Mouse (Mus musculus) ZHBTc4 (cell line): ENCODE measurements around the gene Ube4a.

Experiments used
- DNase-seq: peaks from one replicate; pipeline ENCODE4 v3.0.0-alpha.2; 2011; ENCODE audit warnings: low read depth, low spot score

Gene Ube4a

DNA sequence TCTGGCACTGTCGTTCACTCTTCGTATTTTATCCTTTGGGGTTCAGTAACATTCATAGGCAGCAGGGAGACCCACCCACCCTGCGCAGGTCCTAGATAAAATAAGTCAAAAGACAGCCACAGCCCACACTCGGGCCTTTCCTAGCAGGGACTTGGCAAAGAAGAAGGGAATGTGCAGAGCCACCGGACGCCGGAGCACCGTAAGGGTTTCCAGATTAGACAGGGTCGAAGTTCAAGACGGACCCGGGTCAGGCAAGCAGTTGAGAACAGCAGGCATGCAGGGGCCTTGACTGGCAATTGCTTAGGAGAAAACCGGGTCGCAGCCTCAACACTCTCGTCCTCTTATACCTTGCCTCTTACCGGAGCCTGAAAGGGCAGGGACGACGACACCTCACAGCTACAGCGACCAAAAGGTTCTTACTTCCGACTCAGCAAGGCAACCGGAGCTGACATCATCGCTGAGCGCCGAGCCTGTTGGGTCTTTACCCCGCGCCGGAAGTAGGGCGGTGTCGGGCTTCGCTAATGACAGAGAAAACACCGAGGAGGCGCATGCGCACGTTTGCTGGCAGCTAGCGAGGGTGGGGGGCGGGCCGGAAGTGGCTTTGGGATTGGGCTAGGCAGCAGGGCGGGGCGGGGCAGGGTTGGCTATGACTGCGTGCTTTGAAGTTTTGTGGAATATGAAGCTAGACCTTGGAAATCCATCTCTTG is at the start of gene Ube4a:
Gene Ube4a, minus strand, starts transcription at position 475 of the 707 bp plus-strand sequence.
- DNase-seq = peak; percentile 100

DNA sequence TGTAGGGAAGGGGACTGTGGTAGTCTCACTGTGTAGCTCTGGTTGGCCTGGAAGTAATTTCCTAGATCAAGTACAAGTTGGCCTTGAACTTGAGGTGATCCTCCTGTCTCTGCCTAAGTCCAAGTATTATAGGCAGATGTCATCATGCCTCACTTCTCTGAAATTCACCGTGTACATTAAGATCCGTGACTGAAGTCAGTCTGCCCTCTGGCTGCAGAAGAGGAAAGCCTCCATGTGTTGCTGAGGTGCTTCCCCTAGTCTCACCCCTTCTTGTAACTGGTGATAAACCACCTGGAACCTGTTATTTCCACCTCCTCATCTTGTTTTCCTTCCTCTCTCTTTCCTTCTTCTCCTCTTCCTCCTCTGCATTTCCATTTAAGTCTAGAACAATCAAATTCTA is 49.5 kb upstream of the Ube4a start:
- no peak for DNase-seq

DNA sequence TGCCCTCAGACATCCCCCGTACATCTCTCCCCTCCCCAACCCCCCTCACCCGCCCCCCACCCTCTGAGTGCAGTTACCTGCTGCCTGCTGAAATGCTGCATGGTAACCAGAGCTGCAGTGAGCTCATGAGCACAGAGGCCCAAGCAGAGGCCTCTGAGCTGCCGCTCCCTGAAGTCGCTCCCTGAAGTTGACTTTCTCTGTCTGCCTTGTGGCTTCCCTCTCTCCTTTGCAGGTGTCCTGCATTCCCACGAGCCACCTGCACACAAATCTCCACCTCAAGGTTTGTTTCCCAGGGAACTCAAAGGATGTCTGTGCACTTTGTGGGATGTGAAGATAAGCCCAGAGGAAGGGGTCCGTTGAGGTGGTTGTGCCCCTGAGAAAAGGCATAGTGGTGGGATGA is 45.9 kb upstream of the Ube4a start:
- no peak for DNase-seq

DNA sequence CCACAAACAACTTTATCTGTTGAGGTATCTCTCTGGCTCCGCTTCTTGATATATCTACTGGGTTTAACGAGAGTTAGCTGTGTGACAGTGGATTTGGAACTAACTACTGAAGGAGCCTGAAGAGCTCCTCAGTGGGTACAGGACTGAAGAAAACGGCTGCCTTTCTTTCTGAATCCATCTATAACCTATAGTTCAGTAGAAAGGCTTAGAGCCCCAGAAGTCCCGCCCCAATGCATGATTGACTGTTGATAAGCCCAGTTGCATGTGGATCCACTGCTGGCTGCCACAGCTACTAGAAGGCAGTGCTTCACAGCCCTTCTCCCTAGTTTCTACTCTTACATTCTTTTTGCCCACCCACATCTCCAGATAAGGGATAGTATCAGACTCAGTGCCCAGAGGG is 45.1 kb upstream of the Ube4a start:
- no peak for DNase-seq

DNA sequence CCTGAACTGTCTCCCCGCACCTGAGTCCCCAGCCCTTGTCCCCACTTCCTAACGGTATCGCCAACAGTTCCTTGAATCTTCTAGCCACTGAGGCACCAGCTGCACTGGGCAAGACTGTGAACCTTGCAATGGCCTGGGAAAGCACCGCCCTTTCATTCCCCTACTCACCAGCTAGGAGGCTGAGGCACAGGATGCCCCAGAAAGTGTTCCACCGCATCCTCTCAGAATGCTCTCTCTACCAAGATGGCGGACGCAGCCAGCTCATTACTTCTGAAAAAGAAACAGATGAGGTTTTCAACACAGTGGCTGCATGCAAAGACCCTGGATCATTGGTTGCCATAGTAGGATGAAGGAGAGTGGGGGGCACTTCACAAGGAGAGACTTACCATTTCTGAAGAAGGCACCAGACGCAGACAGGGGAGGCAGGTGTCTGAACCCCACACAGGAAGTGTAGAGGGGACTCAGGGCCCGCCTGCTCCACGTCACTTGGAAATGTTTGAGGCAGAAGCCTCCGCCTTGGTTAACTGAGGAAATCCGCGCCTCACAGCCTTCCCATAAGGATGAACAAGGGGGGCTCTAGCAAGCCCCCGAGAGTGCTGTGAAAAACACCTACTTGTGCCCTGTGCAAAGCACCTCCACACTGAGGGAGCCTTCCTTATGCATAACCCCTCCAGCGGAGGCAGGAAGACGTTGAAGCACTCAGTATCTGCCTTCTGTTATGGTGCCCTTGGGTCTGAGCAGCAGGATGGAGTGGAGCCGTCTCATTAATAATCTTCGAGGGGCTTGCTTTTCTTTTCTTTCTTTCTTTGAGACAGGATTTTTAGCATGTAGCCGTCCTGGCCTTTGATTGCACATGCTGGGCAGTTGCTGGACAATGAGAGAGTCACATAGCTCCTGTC is 44.0 kb upstream of the Ube4a start, which contains the start of gene Cd3e:
Gene Cd3e, minus strand, starts transcription at position 448 of the 899 bp plus-strand sequence.
- peak; percentile 38 for DNase-seq

DNA sequence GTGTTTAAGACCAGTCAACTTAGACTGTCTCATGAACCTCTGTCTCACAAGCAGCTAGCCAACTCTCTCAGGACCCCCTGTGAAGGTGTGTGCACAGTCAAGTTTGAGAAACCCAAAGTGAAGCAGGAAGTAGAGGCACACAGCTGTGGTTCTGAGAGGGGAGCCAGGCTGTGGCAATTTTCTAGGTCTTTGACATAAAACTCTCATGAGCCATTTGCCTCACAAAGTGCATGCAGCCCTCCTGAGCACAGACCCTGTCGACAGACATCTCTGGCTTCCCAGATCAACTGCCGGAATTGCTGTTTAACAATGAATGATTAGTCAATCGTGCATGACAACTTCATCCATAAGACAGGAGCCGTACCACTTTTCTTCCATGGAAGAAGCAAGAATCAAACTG is 42.9 kb upstream of the Ube4a start:
- DNase-seq = no peak

DNA sequence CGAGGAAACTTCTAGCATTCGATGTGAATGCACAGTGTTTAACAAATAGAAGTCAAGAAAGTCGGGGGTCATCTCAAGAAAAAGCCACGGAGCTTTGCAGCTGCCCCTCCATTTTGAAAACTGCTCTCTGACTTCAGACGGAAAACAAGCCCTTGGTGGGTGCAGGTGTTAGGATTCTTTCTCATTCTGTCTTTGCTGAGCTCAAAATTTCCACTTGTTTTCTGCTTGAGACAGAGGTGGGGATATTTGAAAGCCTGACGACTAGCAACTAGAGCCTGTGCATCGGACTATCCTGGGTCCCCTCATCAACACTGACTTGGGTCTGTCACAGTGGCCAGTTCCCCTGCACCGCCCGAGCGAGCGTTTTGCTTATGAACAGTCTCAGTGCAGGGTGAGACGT is 42.0 kb upstream of the Ube4a start:
- no peak for DNase-seq

DNA sequence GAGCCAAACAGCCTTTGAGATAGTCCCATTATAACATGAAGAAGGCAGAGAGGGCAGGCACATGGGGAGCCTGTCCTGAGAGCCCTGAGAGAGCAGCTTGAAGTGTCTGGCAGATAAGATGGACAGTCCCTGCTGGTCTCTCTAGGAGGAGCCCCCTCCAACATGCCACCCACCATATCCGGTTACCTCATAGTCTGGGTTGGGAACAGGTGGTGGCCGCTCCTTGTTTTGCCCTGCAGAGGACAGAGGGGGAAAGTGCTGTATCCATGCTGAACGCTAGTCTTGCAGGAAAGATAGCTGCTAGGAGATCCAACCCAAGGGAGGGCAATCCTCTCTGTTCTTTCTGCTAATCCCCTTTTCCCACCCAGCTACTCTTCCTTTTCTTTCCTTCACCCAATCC is 34.8 kb upstream of the Ube4a start:
- DNase-seq = no peak

DNA sequence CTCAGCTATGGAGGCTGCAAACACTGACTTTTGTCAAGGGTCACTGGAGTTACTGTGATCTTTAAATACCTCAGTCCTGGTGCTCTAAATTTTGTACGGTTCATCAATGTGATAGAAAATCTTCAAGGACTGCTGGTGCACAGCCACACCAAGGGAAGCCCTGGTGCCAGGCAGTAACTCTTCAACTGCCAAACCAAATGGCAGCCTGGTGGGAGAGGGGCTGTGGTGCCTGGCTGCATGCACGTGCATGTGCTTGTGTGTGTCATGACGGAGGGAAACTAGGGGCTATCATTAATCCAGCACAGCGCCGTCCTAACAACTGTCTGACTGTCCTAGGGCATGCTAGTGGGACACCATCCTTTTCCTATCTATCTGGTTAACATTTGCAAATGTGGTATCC is 34.4 kb upstream of the Ube4a start:
- DNase-seq = no peak

DNA sequence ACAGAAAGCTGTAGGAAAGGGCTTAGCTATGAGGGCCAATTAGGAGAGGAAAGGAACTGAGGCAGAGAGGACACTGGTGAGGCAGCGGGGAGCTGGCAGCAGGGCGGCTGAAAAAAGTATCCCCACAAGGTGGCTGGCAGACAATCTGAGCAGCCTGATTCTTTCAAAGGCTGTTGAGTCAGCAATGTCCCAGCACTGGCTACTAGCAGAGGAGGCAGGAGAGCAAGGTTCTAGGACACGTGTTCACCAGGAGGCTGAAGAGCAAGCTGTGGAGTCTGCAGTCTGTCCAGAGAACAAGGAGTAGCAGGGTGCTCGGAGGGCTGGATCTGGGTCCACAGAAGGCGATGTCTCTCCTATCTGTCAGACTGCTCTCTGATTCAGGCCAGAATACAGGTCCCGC is 33.8 kb upstream of the Ube4a start:
- no peak for DNase-seq

DNA sequence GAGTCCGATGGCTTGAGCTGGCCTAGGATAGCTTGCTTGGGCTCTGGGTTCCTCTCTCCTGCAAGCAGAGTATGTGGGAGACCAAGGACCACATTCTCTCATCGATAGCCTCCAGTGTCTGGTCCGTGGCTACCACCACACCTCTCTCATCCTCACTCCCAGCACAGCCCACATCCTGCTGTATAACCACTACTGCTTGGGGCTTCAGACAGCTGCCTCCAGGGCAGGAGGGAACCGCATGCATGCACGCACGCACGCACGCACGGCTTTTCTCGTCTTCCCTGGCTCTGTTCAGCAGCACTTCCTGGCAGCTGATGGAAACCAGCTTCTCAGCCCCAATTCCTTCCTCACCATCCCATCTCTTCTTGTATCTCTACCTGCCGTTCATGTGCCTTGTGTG is 32.7 kb upstream of the Ube4a start:
- DNase-seq = no peak

DNA sequence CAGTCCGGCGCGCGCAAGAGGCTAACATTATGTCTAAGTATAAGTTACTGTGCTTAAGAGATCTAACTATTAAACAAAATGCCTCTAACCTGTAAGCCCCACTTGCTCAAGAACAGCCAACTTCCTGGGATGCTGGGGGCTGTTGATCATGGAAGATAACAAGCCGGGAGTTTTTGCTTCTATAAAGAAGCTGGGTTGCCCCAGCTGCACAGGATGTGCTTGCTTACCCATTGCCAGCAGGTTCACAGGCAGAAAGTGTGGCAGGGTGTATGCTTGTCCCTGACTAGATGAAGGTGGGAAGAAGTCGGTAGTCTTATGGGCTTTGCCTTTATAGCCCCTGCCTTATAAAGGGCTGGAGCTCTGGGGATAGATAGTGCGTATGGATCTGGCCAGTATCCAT is 31.2 kb upstream of the Ube4a start:
- no peak for DNase-seq

DNA sequence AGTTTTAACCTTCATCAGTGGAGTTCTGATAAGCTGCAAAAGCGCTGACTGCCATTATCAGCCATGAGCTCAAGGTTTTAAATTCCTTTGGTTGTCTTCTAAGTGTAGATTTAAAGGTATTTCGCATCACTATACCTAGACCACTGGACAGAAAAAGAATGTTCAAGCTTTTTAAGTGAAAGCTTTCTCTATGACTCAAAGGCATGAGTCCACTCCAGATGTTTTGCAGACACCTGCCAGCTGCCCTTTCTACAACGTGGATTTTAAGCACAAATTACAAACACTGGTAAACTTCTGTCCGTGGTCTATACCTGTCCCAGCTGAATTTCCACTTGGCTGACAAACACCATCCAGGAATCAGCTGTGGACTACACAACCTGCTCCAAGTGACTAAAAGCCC is 29.6 kb upstream of the Ube4a start:
- DNase-seq = no peak

DNA sequence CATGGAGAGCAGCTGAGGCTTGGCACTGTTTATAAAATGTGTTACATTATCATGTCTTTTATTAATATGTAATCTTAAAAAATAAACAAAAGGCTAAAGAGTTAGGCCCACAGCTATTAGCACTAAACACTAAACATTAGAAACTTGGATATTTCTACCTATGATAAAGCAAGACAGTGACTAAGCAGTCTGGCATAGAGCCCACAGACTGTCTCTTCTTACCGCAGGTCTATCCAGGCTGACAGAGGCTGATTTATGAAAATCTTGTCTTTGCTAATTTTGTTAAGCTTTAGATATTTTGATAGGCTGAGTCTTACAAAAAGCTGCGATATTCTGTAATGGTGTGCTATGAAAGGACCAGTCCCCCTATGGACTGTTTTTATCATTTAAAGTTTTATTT is 27.9 kb upstream of the Ube4a start:
- DNase-seq = no peak

DNA sequence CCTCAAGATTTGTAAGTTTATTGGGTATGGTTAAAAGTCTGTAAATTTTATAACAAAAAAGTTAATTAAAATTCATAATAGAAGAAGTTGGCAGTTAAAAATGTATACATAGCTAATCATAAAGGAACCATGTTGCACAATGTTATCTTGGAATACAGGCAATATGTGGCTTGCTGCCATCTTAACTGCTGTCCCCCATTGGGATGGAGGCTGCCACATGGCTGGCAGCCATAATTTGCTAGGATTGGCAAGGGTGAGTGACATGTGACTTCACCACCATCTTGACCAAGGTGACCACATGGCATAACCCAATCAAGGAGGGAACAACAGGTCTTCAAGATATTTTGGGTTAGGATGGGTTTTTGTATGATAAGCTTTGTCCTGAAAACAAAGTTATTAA is 26.9 kb upstream of the Ube4a start:
- DNase-seq = no peak

DNA sequence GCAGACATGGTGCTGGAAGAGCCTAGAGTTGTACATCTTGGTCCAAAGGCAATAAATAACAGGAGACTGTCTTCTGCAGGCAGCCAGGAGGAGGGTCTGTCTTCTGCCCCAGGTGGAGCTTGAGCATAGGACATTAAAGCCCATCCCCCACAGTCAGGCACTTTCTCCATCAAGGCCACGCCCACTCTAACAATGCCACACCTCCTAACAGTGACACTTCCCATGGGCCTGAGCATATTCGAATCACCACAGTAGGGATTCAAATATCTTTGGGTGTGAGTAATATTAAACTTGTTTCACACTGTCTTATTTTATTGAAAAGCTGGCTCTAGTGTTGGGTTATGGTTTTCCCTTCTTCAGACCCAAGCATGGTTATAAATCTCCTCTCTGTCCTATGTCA is 26.4 kb upstream of the Ube4a start:
- DNase-seq = peak; percentile 49

DNA sequence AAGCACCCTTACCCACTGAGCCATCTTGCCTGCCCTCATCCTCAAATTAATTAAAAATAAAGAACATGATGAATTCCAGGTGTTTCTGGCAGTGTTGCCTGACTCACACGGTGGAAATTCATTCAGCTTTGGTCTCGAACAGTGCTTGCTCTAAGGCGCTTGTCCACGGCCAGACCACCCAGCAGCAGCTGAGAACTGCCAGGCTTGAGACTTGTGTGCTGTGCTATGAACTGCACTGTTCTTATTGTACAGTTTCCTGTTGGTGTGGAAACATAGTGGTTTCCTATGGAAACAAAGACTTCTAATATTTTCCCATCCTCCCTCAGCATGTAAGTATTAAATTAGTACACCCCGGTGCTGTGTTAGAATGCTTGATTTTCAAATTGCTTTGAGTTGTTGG is 21.6 kb upstream of the Ube4a start:
- DNase-seq = no peak

DNA sequence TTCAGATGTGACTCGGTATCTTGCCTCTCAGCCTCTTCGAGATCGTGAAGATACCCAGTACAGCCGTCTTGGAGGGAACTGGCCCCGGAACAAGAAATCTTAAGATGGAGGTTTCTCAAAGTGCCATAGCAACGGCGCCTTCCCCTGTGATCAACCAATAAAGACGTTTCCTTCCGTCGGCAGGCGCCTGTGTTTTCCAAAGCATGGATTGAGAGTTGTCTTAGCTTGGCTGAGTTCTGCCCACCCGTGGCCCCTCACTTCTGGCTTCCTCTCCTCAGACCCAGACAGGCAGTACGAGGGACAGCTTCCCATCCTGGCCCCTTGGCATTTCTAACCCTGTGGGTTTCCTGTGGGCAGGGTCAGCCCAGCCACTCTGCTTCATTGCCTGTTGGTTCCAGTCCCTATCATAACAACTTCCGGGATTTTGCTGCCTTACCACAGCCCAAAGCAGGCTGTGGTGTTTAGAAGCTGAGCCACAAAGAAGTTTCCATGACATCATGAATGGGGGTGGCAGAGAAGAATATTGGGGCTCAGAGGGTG is 20.9 kb upstream of the Ube4a start:
- no peak for DNase-seq

DNA sequence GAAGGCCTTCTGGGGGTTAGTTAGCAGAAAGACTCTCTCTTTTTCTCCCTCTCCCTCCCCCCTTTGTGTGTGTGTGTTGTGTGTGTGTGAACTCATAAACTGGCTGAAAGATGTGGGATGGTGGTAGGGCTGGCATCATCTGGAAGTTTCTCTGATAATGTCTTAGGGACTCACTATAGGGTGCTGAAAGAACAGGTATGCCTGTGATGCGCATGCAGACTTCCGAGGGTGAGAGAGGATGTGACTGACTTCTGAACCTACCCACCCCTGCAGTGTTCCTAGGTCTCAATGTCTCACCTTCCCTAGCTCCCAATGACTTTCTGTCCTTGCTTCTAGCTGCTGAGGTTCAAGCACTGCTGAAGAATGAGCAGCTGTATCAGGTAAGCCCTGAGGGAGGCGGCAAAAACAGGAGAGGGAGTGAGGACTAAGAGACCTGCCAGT is 20.3 kb upstream of the Ube4a start:
- DNase-seq = no peak

DNA sequence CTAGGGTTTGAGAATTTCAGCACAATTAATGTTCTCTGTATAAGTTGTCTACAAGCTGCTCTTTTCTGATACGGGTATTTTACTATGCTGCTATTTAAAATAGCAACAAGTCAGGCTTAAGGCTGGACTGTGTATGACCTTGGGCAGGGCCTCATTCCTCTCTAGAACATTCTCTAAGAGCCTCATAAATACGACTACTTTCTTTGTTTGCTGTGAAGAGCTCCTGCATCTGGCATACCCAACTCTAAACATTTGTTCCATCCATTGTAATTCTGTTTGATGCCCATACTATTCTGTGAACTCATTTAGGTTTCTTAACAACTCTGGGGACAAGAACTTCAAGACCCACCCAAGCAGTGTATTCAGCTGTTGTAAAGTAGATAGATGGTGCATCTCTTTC is 17.6 kb upstream of the Ube4a start:
- peak; percentile 70 for DNase-seq

DNA sequence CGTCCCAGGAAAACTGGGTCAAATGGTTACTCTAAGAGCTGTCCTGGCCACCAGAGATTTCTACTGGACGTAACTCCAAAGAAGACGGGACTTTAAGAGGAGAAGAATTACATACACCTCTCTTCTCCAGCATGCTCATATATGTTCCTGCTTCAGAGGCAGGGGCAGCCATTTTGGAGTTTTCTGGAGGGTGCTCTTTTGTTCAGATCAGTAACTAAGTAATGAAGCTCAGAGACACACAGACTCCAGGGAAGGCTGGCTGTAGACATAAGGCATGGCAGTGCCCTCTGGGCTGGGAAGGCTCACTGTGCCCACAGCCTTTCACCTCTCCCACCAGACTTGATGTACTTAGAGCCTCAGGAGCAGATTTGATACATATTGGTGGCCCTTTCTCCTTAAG is 17.1 kb upstream of the Ube4a start:
- peak; percentile 21 for DNase-seq

DNA sequence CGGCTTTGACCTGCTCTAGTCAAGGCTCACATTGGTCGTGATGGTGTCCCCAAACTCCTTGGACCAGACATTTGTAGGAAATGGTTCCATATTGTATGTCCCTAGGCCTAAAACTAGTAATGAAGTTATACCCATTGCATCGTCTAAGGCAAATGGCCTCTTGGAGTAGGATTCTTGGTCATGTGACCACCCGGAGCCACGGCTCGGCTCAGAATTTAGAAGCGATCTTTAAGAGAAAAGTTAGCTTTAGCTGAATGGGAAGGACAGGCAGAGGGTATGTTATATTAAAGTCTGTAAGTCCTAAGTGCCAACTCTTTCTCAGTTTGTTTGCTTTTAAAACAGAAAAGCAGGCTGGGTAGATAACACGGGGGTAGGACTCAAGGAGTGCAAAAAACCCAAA is 16.7 kb upstream of the Ube4a start:
- no peak for DNase-seq

DNA sequence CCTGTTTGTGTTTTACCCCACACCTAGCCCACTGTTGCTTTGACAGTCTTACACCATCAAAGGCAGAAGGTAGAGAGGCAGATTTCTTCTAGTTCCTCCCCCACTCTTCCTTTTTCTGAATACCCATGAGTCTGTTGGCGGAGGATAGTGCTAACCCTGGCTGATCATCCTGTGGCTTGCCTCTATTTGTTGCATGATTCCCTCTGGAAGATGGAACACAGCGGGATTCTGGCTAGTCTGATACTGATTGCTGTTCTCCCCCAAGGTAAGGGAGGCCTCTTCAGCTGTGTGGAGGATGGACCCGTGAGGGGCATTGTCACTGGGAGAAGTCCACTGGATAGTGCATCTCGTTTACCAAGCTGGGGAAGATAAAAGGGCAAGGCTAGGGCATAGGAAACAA is 16.3 kb upstream of the Ube4a start, which contains the start of gene Cd3d:
Gene Cd3d, plus strand, starts transcription at position 111 of the 400 bp plus-strand sequence.
- DNase-seq = no peak
